Mouse (Mus musculus) ES-Bruce4 (cell line): ENCODE data around the gene Hacd1. TPM values are rescaled to one million over a fixed set of nuclear protein-coding genes. Genes with fewer than 3 reads are reported as not detected.

Source experiments
- H3K27ac ChIP-seq: 2 replicates; pipeline ENCODE4 v1.5.1; 2012; ENCODE audit warnings: low read length, inconsistent platforms; ENCODE audit not compliant: insufficient read depth
- H3K27me3 ChIP-seq: 2 replicates; pipeline ENCODE4 v1.6.1; 2012; ENCODE audit warnings: mild to moderate bottlenecking, low read length, inconsistent platforms; ENCODE audit not compliant: control insufficient read depth, poor library complexity, insufficient read depth, severe bottlenecking
- H3K36me3 ChIP-seq: 2 replicates; pipeline ENCODE4 v1.6.1; 2012; ENCODE audit warnings: inconsistent platforms, mild to moderate bottlenecking, low read length, moderate library complexity; ENCODE audit not compliant: control insufficient read depth, poor library complexity, insufficient read depth, severe bottlenecking
- H3K4me1 ChIP-seq: one replicate; pipeline ENCODE4 v1.8.1; 2011; ENCODE audit warnings: low read length; ENCODE audit not compliant: control insufficient read depth, insufficient read depth
- H3K4me3 ChIP-seq: 2 replicates; pipeline ENCODE4 v1.5.1; 2011; ENCODE audit warnings: low read depth, mild to moderate bottlenecking, low read length
- H3K9ac ChIP-seq: 2 replicates; pipeline ENCODE4 v1.6.1; 2012; ENCODE audit warnings: low read depth, mild to moderate bottlenecking, inconsistent platforms; ENCODE audit not compliant: poor library complexity, severe bottlenecking
- H3K9me3 ChIP-seq: replicated peaks from 2 replicates; pipeline ENCODE4 v1.6.1; 2012; ENCODE audit warnings: mild to moderate bottlenecking, low read length, inconsistent platforms; ENCODE audit not compliant: control insufficient read depth, poor library complexity, insufficient read depth, severe bottlenecking
- CTCF ChIP-seq: IDR thresholded peaks from one replicate; pipeline ENCODE4 v1.8.1; 2011; ENCODE audit warnings: low read depth, low read length
- EP300 ChIP-seq: IDR thresholded peaks from 2 replicates; pipeline ENCODE4 v1.6.1; 2011; ENCODE audit warnings: low read depth, low read length; ENCODE audit not compliant: insufficient read depth
- POLR2A ChIP-seq: IDR thresholded peaks from one replicate; pipeline ENCODE4 v1.8.1; 2011; ENCODE audit warnings: low read length; ENCODE audit not compliant: insufficient read depth
- polyA plus RNA-seq: library from polyadenylated mRNA; stranded (reverse); fragments of >200 nt; gene quantifications from 2 replicates; pipeline ENCODE4 v1.2.4, GENCODE M21; 2011; ENCODE audit warnings: low read depth; ENCODE audit not compliant: missing spikeins, insufficient read depth, insufficient read length

The Hacd1 gene
- polyA plus RNA-seq, 1 experiment = 11.2 TPM

DNA sequence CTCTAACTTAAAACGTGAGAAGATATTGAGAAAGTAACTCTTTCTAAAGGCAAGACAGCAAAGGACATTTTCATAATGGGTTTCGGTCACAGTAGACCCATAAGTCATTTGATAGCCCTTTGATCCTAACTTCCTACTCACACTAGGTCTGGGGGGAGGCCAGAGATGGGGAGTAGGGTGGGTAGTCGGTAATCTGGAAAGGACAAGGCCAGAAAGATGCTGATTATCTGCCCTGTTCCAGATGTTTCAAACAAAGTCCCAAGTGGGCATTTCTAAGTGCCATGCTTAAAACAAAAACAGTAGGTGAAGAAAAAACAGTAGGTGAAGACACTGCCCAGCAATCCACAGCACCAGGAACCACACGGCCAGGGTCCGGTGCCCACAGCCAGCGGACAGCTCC is 1.2 kb downstream of the Hacd1 start:
- H3K4me1 ChIP-seq = no peaks in the 10 kb centered on the region
- peak overlapping the region; percentile 96 for H3K4me3 ChIP-seq
- TF ChIP-seq POLR2A = no peak
- TF ChIP-seq CTCF = no peak
- no peak for TF ChIP-seq EP300
- peak overlapping the region; percentile 84 for H3K9ac ChIP-seq
- H3K27me3 ChIP-seq = no peaks in the 10 kb centered on the region; the same call in 1 of the 2 replicates
- no peaks in the 10 kb centered on the region for H3K9me3 ChIP-seq
- H3K27ac ChIP-seq = no peak overlapping the region
- no peaks in the 10 kb centered on the region for H3K36me3 ChIP-seq

GRCm38 (mm10) chr2:14054163-14054562 is 1.8 kb downstream of the Hacd1 start:
- no peak overlapping the region for H3K27ac ChIP-seq
- H3K4me1 ChIP-seq = no peaks in the 10 kb centered on the region
- H3K36me3 ChIP-seq = no peaks in the 10 kb centered on the region
- no peak overlapping the region for H3K4me3 ChIP-seq
- no peaks in the 10 kb centered on the region for H3K9me3 ChIP-seq
- H3K27me3 ChIP-seq = no peaks in the 10 kb centered on the region
- H3K9ac ChIP-seq = no peak overlapping the region
- no peak for TF ChIP-seq POLR2A
- TF ChIP-seq EP300 = no peak
- TF ChIP-seq CTCF = no peak

DNA sequence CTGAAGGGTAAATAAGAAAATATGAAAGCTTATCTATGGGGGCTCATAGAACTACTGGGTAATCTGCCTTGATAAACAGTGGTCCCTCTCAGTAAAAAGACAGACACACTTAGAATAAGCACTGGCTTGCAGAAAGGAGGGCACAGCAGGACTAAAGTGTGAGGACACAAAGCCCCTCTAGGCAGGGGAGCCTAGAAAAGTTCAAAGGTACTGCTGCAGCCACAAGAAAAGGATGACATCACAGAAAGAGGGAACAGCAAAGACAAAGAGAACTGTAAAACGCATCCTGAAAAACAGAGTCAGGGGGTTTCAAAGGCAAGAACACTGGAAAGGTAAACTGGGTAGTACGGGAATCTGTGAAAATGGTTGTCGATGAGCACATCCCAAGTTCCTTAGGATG is 2.3 kb downstream of the Hacd1 start:
- Histone ChIP-seq H3K4me1 (no peaks in the 10 kb centered on the region), H3K9ac (no peak overlapping the region), H3K27ac (no peak overlapping the region), H3K4me3 (no peak overlapping the region), H3K36me3 (no peaks in the 10 kb centered on the region), H3K9me3 (no peaks in the 10 kb centered on the region), H3K27me3 (no peaks in the 10 kb centered on the region)
- TF ChIP-seq CTCF (no peak), EP300 (no peak), POLR2A (no peak)

DNA sequence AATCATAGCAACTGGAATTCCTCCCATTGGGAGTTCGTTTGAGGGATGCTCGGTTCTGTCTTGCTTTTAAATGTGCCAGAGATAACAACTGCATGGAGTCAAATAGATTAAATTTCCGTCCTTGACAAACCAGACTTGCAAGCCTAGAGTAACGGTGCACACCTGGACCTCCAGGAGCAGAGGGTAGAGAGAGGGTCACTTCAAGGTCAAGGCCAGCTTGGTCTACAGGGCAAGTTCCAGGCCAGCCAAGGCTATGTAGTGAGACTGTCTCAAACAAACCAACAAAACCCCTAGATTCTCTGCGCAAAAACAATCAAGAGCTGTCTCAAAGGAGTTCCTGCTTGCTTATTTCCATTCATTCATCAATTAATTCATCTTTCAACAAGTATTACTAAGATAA is 7.1 kb downstream of the Hacd1 start:
- H3K4me3 ChIP-seq = no peak overlapping the region
- H3K4me1 ChIP-seq = no peaks in the 10 kb centered on the region
- no peaks in the 10 kb centered on the region for H3K9me3 ChIP-seq
- H3K27me3 ChIP-seq = no peaks in the 10 kb centered on the region
- H3K36me3 ChIP-seq = no peaks in the 10 kb centered on the region
- no peak for TF ChIP-seq POLR2A
- no peak overlapping the region for H3K27ac ChIP-seq
- H3K9ac ChIP-seq = no peak overlapping the region

DNA sequence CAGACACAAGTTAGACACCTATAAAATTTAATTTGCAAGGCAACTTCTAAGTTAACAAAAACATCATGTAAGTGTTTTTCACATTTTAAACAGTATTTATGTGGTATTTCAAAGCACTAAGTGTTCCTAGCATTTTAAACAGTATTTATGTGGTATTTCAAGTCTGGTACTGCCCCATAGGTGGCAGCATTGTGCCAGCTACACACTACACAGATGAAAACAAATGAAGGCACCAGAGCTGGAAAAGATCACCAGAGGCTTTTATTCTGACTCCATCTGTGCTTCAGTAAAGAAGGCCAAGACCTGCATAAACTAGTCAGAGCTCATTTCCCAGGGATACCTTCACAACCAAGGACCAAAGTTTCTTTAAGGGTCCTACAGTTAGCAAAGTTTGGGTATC is 7.6 kb downstream of the Hacd1 start:
- TF ChIP-seq POLR2A (no peak), EP300 (no peak), CTCF (peak; percentile 14)
- H3K4me3 ChIP-seq = no peak overlapping the region
- H3K9ac ChIP-seq = no peak overlapping the region
- H3K9me3 ChIP-seq = no peaks in the 10 kb centered on the region
- no peak overlapping the region for H3K27ac ChIP-seq
- no peaks in the 10 kb centered on the region for H3K36me3 ChIP-seq
- H3K27me3 ChIP-seq = no peaks in the 10 kb centered on the region
- no peaks in the 10 kb centered on the region for H3K4me1 ChIP-seq

DNA sequence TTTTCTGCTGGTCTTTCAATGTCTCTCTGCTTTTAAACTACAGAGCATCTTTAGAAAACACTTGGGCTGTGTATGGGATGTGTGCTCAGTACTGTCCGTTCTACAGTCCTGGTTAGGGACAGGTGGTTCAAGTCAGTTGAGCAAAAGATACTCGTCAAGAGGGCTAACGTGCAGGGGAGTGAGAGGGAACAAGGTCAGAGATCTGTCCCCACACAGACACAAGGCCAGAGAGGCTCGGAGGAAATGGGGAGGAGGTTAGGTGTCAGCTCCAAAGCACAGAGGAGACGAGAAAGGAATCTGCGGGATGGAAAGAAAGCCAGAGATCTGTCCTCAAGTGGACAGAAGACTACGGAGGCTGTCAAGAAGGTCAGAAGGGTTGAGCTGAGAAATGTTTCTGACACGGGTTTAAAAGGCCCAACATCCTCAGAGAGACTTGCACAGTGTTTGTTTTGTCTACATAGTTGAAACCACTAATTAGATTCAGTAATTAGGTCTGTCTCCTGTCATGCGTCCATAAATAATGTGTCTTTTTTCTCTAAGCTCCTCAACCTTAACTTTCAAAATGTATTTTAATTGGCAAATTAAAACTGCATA is 12.3 kb downstream of the Hacd1 start:
- Histone ChIP-seq H3K27me3 (no peaks in the 10 kb centered on the region), H3K9ac (no peak overlapping the region), H3K36me3 (no peaks in the 10 kb centered on the region), H3K27ac (no peak overlapping the region), H3K9me3 (peaks cover 2% of the 10 kb centered on the region; the same call in 1 of the 2 replicates), H3K4me3 (no peak overlapping the region), H3K4me1 (no peaks in the 10 kb centered on the region)
- TF ChIP-seq CTCF (no peak), EP300 (no peak), POLR2A (no peak)
